Mouse (Mus musculus): ENCODE measurements at regions not wholly inside any gene's neighbourhood (a gene's known extent, or its start where the extent isn't known, plus 50 kb on each side); places are given as distances from the start of the nearest gene placed in this dataset.

DNA sequence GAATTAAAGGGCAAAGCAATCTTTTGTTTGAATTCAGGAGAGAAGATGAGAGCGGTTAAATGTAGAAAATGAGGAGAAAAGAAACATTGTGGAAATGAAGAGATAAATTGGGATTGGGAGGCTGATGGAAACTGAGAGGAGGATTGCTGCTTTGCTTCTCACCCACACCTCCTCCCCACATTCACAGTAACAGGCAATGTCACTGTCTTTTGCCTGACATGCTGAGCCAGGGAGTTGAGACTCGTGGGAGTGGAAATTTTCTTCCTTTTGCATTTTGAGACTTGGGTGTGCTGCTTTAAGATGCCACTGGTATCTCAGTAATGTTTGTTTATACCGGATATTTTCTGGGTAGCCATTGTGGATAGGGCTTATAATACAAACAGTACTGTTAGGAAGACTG, 133.3 kb downstream of the Ogfrl1 start:
- Histone ChIP-seq H3ac (ENCODE audit: control insufficient read depth, insufficient read length, low read depth) (no peak overlapping the region), H3K27me3 (ENCODE audit: control insufficient read depth, insufficient read depth, insufficient read length) (no peaks in the 10 kb centered on the region), H3K79me3 (ENCODE audit: low read depth) (peaks cover 64% of the 10 kb centered on the region), H3K36me3 (ENCODE audit: control insufficient read depth, insufficient read depth) (peaks cover 28% of the 10 kb centered on the region), H3K79me2 (ENCODE audit: control insufficient read depth, insufficient read depth) (peaks cover 93% of the 10 kb centered on the region), H3K4me3 (ENCODE audit: insufficient read depth, poor library complexity, severe bottlenecking) (no peak overlapping the region)
- TF ChIP-seq MAX (IDR thresholded peaks at IDR 0.05) (no peak), MYOD1 (IDR thresholded peaks at IDR 0.05; ENCODE audit: control insufficient read depth, insufficient read length, low read depth) (no peak), MYOG (IDR thresholded peaks at IDR 0.05; ENCODE audit: control insufficient read depth, extremely low read depth, insufficient read length) (no peak), CTCF (IDR thresholded peaks at IDR 0.05; ENCODE audit: control insufficient read depth, insufficient read depth, insufficient read length) (no peak), FOSL1 (IDR thresholded peaks at IDR 0.05; ENCODE audit: insufficient read depth, low read length, poor library complexity, severe bottlenecking) (no peak), USF1 (IDR thresholded peaks at IDR 0.05; ENCODE audit: low read depth) (no peak), CEBPB (IDR thresholded peaks at IDR 0.05; ENCODE audit: low read depth) (no peak)

DNA sequence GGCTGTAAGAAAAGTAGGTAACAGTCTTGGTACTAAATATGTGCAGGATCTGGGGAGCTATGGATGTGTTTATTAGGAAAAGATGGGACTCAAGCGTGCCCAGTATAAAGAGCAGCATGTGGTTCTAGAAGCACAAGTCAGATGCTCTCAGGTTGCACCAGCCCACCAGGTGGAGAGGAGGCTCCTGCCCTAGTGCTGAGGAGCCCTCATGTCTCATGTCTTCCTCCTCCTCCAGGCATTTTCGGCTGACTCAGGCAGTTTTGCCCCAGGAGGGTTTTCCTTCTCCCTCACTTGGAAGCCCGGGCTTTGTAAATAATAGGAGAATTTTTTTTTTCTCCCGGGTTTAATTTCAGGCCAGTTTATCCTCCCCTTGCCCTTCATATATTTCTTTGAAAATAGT, 133.8 kb downstream of the Ogfrl1 start:
- Histone ChIP-seq H3ac (ENCODE audit: control insufficient read depth, insufficient read length, low read depth) (no peak overlapping the region), H3K27me3 (ENCODE audit: control insufficient read depth, insufficient read depth, insufficient read length) (no peaks in the 10 kb centered on the region), H3K79me2 (ENCODE audit: control insufficient read depth, insufficient read depth) (peaks cover 95% of the 10 kb centered on the region), H3K4me3 (ENCODE audit: insufficient read depth, poor library complexity, severe bottlenecking) (no peak overlapping the region), H3K79me3 (ENCODE audit: low read depth) (peaks cover 68% of the 10 kb centered on the region), H3K36me3 (ENCODE audit: control insufficient read depth, insufficient read depth) (peaks cover 28% of the 10 kb centered on the region)
- TF ChIP-seq CTCF (IDR thresholded peaks at IDR 0.05; ENCODE audit: control insufficient read depth, insufficient read depth, insufficient read length), result no peak
- no peak for TF ChIP-seq USF1 (IDR thresholded peaks at IDR 0.05; ENCODE audit: low read depth)
- no peak for TF ChIP-seq MYOG (IDR thresholded peaks at IDR 0.05; ENCODE audit: control insufficient read depth, extremely low read depth, insufficient read length)
- TF ChIP-seq MAX (IDR thresholded peaks at IDR 0.05), result no peak
- no peak for TF ChIP-seq MYOD1 (IDR thresholded peaks at IDR 0.05; ENCODE audit: control insufficient read depth, insufficient read length, low read depth)
- TF ChIP-seq CEBPB (IDR thresholded peaks at IDR 0.05; ENCODE audit: low read depth), result no peak
- no peak for TF ChIP-seq FOSL1 (IDR thresholded peaks at IDR 0.05; ENCODE audit: insufficient read depth, low read length, poor library complexity, severe bottlenecking)

GRCm38 (mm10) chr1:23261652-23262051, 135.9 kb downstream of the Ogfrl1 start:
- Histone ChIP-seq H3K36me3 (ENCODE audit: control insufficient read depth, insufficient read depth) (peaks cover 28% of the 10 kb centered on the region), H3K4me3 (ENCODE audit: insufficient read depth, poor library complexity, severe bottlenecking) (no peak overlapping the region), H3ac (ENCODE audit: control insufficient read depth, insufficient read length, low read depth) (no peak overlapping the region), H3K79me3 (ENCODE audit: low read depth) (peaks cover 81% of the 10 kb centered on the region), H3K79me2 (ENCODE audit: control insufficient read depth, insufficient read depth) (peaks cover 100% of the 10 kb centered on the region), H3K27me3 (ENCODE audit: control insufficient read depth, insufficient read depth, insufficient read length) (no peaks in the 10 kb centered on the region)
- TF ChIP-seq MYOD1 (IDR thresholded peaks at IDR 0.05; ENCODE audit: control insufficient read depth, insufficient read length, low read depth), result no peak
- TF ChIP-seq FOSL1 (IDR thresholded peaks at IDR 0.05; ENCODE audit: insufficient read depth, low read length, poor library complexity, severe bottlenecking), result no peak
- TF ChIP-seq USF1 (IDR thresholded peaks at IDR 0.05; ENCODE audit: low read depth), result no peak
- no peak for TF ChIP-seq MAX (IDR thresholded peaks at IDR 0.05)
- no peak for TF ChIP-seq MYOG (IDR thresholded peaks at IDR 0.05; ENCODE audit: control insufficient read depth, extremely low read depth, insufficient read length)
- TF ChIP-seq CEBPB (IDR thresholded peaks at IDR 0.05; ENCODE audit: low read depth), result no peak
- TF ChIP-seq CTCF (IDR thresholded peaks at IDR 0.05; ENCODE audit: control insufficient read depth, insufficient read depth, insufficient read length), result no peak

DNA sequence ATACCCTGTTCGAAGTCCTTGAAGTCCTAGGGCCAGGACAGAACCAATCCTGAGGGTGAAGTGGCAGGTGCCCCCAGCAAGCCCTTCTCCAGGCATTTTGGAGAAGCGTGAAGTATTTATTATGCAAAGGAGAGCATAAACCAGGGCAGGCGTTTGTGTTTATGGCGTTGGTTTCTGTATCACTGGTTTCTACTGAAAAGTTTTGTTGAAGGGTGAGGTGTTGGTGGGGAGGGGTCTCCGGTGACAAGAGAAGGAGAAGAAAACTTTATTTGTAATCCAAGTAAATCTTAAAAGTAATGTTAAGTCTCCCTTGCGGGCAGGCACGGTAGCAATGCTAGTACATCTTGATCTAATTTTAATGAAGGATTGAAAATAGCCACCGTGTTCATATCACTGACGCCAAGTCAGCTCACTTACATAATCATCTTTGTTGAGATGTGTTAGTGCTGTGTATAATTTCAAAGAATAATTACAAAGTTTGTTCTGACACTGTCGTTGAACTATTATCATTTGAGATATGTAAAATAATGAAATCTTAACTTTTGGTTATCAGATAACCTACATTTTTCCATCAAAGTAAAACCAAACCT, 140.2 kb downstream of the Ogfrl1 start:
- Histone ChIP-seq H3K79me2 (ENCODE audit: control insufficient read depth, insufficient read depth) (peaks cover 59% of the 10 kb centered on the region), H3K27me3 (ENCODE audit: control insufficient read depth, insufficient read depth, insufficient read length) (no peaks in the 10 kb centered on the region), H3K79me3 (ENCODE audit: low read depth) (peaks cover 49% of the 10 kb centered on the region), H3K36me3 (ENCODE audit: control insufficient read depth, insufficient read depth) (peaks cover 15% of the 10 kb centered on the region), H3K4me3 (ENCODE audit: insufficient read depth, poor library complexity, severe bottlenecking) (peak overlapping the region; percentile 55), H3ac (ENCODE audit: control insufficient read depth, insufficient read length, low read depth) (peak overlapping the region; percentile 50)
- no peak for TF ChIP-seq USF1 (IDR thresholded peaks at IDR 0.05; ENCODE audit: low read depth)
- no peak for TF ChIP-seq CEBPB (IDR thresholded peaks at IDR 0.05; ENCODE audit: low read depth)
- no peak for TF ChIP-seq MYOD1 (IDR thresholded peaks at IDR 0.05; ENCODE audit: control insufficient read depth, insufficient read length, low read depth)
- no peak for TF ChIP-seq CTCF (IDR thresholded peaks at IDR 0.05; ENCODE audit: control insufficient read depth, insufficient read depth, insufficient read length)
- TF ChIP-seq MYOG (IDR thresholded peaks at IDR 0.05; ENCODE audit: control insufficient read depth, extremely low read depth, insufficient read length), result no peak
- no peak for TF ChIP-seq MAX (IDR thresholded peaks at IDR 0.05)
- TF ChIP-seq FOSL1 (IDR thresholded peaks at IDR 0.05; ENCODE audit: insufficient read depth, low read length, poor library complexity, severe bottlenecking), result no peak

DNA sequence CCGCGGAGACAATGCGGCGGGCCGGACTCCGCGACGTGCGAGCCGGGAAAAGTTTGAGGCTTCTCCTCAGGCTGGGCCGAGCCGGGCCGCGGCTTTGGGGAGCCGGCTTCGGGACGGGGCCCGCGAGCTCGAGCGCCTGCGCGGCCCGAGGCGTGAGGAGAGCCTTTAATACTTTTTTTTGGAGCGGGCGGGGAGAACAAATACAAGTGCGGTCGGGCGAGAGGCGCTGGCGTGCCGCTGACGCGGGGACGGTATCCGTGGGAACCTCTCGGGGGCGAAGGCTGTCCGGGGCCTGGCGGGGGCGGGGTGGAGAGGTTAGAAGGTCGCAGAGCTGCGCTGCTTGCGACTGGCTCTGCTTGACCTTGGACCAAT, 141.0 kb downstream of the Ogfrl1 start:
- TF ChIP-seq FOSL1 (IDR thresholded peaks at IDR 0.05; ENCODE audit: insufficient read depth, low read length, poor library complexity, severe bottlenecking), result no peak
- no peak for TF ChIP-seq USF1 (IDR thresholded peaks at IDR 0.05; ENCODE audit: low read depth)
- TF ChIP-seq MYOG (IDR thresholded peaks at IDR 0.05; ENCODE audit: control insufficient read depth, extremely low read depth, insufficient read length), result no peak
- TF ChIP-seq MAX (IDR thresholded peaks at IDR 0.05), result no peak
- TF ChIP-seq MYOD1 (IDR thresholded peaks at IDR 0.05; ENCODE audit: control insufficient read depth, insufficient read length, low read depth), result no peak
- no peak for TF ChIP-seq CTCF (IDR thresholded peaks at IDR 0.05; ENCODE audit: control insufficient read depth, insufficient read depth, insufficient read length)
- TF ChIP-seq CEBPB (IDR thresholded peaks at IDR 0.05; ENCODE audit: low read depth), result no peak
- H3K4me3 ChIP-seq (ENCODE audit: insufficient read depth, poor library complexity, severe bottlenecking), result peak overlapping the region; percentile 55
- H3K79me2 ChIP-seq (ENCODE audit: control insufficient read depth, insufficient read depth), result peaks cover 51% of the 10 kb centered on the region
- H3K36me3 ChIP-seq (ENCODE audit: control insufficient read depth, insufficient read depth), result peaks cover 15% of the 10 kb centered on the region
- peak overlapping the region; percentile 90 for H3ac ChIP-seq (ENCODE audit: control insufficient read depth, insufficient read length, low read depth)
- H3K27me3 ChIP-seq (ENCODE audit: control insufficient read depth, insufficient read depth, insufficient read length), result no peaks in the 10 kb centered on the region
- H3K79me3 ChIP-seq (ENCODE audit: low read depth), result peaks cover 47% of the 10 kb centered on the region

Measured in C2C12 (cell line).